Mouse (Mus musculus) C2C12 (cell line): ENCODE data around the gene Plxna2.

Experiments used
- CTCF ChIP-seq: IDR thresholded peaks from one replicate; pipeline ENCODE4 v1.5.1; 2011; ENCODE audit not compliant: control insufficient read depth, insufficient read depth, insufficient read length
- MYOG ChIP-seq: IDR thresholded peaks from one replicate; pipeline ENCODE4 v1.6.1; 2011; ENCODE audit not compliant: control insufficient read depth, insufficient read length; ENCODE audit errors: extremely low read depth

- no peak for TF ChIP-seq MYOG
- TF ChIP-seq CTCF: no peak
Observed at GRCm38 (mm10) chr1:194683132-194683531, 65.1 kb downstream of the Plxna2 start.
